Mouse (Mus musculus) erythroblast, embryonic 14.5 days (primary cell): Measurements from ENCODE around the gene C2cd2l. TPM values are rescaled to one million over a fixed set of nuclear protein-coding genes. Genes with fewer than 3 reads are reported as not detected.
"Not testable (repeated sequence)": the region's sequence is repeated elsewhere in the genome, so short reads cannot be mapped to it uniquely, and the experiment has no call there.

Experiments used
- H3K27me3 ChIP-seq: 2 replicates; pipeline ENCODE4 v1.6.1; 2012; ENCODE audit warnings: inconsistent platforms; ENCODE audit not compliant: control insufficient read depth
- H3K36me3 ChIP-seq: 2 replicates; pipeline ENCODE4 v1.6.1; 2012; ENCODE audit warnings: mild to moderate bottlenecking, inconsistent platforms; ENCODE audit not compliant: control insufficient read depth
- H3K4me1 ChIP-seq: 2 replicates; pipeline ENCODE4 v1.6.1; 2012; ENCODE audit warnings: inconsistent platforms; ENCODE audit not compliant: control insufficient read depth
- H3K4me3 ChIP-seq: replicated peaks from 2 replicates; pipeline ENCODE3; 2012; ENCODE audit warnings: moderate library complexity, mild to moderate bottlenecking, inconsistent platforms
- H3K9me3 ChIP-seq: 2 replicates; pipeline ENCODE4 v1.6.1; 2012; ENCODE audit warnings: low read length, inconsistent platforms, mixed read lengths; ENCODE audit not compliant: control insufficient read depth
- GATA1 ChIP-seq: IDR thresholded peaks from 2 replicates; pipeline ENCODE4 v1.6.1; 2012; ENCODE audit warnings: low read length, inconsistent platforms, mixed read lengths
- TAL1 ChIP-seq: IDR thresholded peaks from 3 replicates; pipeline ENCODE4 v1.6.1; 2012; ENCODE audit warnings: low read length, inconsistent platforms, mixed read lengths
- polyA plus RNA-seq: library from polyadenylated mRNA; stranded (reverse); fragments of >175 nt; gene quantifications from 2 replicates; pipeline ENCODE4 v1.2.3, GENCODE M21; 2012

The C2cd2l gene
- polyA plus RNA-seq, 1 experiment: 25.4 TPM

DNA sequence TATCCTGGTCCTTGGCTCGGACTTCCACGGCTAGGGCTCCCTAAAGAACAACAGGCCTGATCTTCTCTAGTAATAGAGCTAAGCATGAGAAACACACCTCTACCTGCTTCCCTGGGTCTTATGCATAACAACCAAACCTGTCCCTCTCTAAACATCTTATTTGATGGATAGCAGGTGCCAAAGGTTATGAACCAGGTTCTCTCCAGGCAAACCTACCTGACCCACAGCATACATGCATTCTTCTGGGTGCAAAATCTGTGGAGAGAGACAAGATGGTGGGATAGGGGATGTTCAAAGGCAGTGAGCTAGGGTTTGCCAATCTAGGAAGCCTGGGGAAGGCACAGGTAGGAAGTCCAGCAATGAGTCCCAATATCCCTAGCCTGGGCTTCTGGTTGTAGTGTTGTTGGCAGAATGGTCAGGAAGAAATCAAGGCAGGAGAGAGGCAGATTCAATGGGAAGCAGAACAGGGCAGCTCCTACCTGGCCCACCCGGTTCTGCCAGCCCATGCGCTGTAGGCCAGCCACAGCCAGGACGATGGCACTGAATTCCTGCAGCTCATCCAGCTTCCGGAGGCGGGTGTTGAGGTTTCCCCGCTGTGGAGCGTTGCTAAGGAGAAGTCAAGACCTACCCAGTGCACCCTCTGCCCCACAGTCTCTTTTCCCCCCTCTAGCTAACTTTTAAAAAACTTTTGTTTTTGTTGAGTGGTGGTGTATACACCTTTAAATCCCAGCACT is 17.5 kb upstream of the C2cd2l start:
- Histone ChIP-seq H3K27me3 (no peaks in the 10 kb centered on the region), H3K36me3 (peaks cover 96% of the 10 kb centered on the region), H3K9me3 (peaks cover 3% of the 10 kb centered on the region), H3K4me1 (peaks cover 51% of the 10 kb centered on the region), H3K4me3 (peak overlapping the region; percentile 70)
- no peak for TF ChIP-seq TAL1
- no peak for TF ChIP-seq GATA1

DNA sequence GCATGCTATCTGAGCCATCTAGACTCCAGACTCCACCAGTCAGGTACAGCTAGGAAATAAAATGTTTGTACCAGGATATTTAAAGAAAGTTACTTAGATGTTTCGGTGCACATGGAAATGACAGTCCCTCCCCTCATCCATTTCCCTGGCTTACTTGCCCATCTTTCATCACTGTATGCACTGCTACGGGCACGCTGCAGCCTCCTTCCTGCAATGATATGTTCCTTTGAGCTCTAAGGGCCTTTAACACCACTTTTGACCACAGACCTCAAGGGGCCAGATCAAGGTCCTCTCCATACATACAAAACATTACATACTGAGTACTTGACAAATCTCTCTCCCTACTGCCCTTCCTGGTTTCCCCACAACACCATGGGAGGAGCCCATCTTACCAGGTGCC is 16.9 kb upstream of the C2cd2l start:
- H3K27me3 ChIP-seq: no peaks in the 10 kb centered on the region
- TF ChIP-seq GATA1 (no peak), TAL1 (no peak)
- peaks cover 3% of the 10 kb centered on the region for H3K9me3 ChIP-seq
- peak overlapping the region; percentile 70 for H3K4me3 ChIP-seq
- H3K4me1 ChIP-seq: peaks cover 51% of the 10 kb centered on the region
- H3K36me3 ChIP-seq: peaks cover 96% of the 10 kb centered on the region

DNA sequence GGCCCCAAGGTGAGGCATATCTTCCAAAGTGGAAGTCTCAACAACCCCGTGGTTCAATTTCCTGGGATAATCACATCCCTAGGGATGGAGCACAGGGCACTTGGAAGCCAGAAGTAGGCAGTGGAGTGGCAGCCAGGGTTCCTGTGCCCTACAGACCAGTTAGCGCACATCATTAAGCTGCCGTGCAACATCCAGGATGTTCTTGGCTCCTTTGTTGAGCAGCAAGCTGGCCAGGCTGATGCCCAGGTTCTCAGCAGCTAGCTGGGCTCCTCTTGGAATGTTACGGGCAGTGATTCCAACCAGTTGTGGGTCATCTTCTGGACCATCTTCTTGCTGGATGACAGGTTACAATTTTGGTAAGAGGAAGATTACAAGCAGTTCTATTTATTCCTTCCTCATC is 16.4 kb upstream of the C2cd2l start:
- not testable (repeated sequence) for H3K9me3 ChIP-seq, H3K27me3 ChIP-seq
- H3K4me3 ChIP-seq: peak overlapping the region; percentile 70
- H3K4me1 ChIP-seq: peaks cover 55% of the 10 kb centered on the region
- H3K36me3 ChIP-seq: peaks cover 96% of the 10 kb centered on the region

DNA sequence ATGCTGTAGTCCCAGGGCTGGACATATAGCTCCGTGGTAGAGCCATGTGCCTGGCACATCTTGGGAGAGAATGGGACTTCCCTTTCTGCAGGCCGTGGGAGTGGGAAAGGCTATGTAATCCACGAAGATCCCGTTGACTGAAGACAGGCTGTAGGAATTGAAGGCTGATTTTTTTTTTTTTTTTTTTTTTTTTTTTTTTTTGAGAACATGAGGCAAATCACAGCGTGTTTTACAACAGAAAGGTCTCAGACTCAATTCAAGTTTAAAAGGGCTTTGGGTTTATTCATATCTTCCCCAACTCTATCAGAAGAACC is 16.0 kb upstream of the C2cd2l start:
- Histone ChIP-seq H3K4me1 (peaks cover 56% of the 10 kb centered on the region), H3K9me3 (peaks cover 3% of the 10 kb centered on the region), H3K27me3 (no peaks in the 10 kb centered on the region), H3K36me3 (peaks cover 96% of the 10 kb centered on the region), H3K4me3 (peak overlapping the region; percentile 70)
- TF ChIP-seq TAL1 (no peak), GATA1 (no peak)

DNA sequence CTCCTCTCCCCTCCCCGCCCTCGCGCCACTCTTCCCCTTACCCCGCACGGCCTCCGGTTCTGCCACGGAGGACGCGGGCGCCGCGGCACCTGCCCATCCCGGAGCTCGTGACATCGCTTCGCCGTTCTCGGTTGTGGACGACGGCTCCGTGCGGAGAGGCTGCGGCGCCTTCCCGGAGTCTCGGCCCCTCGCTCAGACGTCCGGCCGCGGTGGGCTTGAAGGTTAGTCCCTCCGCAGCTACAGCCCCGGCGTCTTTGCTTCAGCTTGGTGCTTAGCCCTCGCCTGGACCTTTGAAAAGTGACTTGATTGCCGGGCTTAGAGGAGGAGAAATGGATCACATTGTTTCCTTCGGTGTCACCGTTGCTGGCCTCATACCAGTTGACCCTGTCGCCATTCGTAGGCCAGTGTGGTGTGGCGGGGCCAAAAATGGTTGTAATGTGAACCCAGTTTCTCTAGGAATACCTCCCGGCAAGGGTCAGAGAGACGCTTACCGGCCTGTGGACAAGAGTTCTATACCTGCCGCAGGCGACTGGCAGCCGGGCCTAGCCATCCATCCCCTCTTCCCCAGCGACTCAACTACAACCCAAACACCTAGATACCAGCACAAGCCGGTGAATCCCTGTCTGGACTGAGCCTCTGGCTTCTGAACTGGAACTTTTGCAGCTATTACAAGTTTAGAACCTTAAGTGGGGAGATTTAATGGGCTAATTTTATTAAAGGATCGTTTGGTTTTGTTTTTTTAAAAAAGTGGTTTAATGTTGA is 15.4 kb upstream of the C2cd2l start:
- Histone ChIP-seq H3K36me3 (peaks cover 96% of the 10 kb centered on the region), H3K4me3 (peak overlapping the region; percentile 70), H3K9me3 (peaks cover 3% of the 10 kb centered on the region; the same call in 1 of the 2 replicates), H3K4me1 (peaks cover 60% of the 10 kb centered on the region), H3K27me3 (no peaks in the 10 kb centered on the region)
- TF ChIP-seq TAL1 (no peak), GATA1 (no peak)

DNA sequence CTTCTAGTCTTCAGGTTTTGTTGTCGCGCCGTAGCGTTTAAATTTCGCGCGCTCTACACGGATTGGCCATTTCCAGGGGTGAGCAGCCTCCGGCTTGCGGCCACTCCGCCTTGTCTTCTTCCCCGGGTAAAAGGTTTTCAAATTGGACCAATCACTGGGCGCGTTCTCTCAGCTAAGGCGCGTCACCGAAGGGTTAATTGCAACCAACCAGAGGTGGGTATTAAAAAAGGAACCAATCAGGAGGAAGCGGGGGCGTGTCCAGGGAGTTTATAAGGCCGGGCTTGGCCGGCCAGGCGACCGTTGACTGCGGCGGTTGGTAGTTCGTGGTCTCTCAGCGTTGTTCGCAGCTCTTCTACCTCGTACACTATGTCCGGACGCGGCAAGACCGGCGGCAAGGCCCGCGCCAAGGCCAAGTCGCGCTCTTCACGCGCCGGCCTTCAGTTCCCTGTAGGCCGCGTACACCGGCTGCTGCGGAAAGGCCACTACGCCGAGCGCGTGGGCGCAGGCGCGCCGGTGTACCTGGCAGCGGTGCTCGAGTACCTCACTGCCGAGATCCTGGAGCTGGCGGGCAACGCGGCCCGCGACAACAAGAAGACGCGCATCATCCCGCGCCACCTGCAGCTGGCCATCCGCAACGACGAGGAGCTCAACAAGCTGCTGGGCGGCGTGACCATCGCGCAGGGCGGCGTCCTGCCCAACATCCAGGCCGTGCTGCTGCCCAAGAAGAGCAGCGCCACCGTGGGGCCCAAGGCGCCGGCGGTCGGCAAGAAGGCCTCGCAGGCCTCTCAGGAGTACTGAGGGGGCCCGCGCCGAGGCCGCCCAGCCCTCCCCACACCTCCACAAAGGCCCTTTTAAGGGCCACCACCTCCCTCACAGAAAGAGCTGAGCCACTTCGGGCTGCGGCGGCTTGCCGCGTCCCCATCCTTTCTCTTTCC is 14.6 kb upstream of the C2cd2l start, which contains the start of gene H2afx:
Gene H2afx (plus strand): TSS at position 299 of the 935 bp plus-strand sequence.
- peaks cover 55% of the 10 kb centered on the region for H3K4me1 ChIP-seq
- TF ChIP-seq GATA1 (no peak), TAL1 (no peak)
- no peaks in the 10 kb centered on the region for H3K27me3 ChIP-seq
- peaks cover 3% of the 10 kb centered on the region; the same call in 1 of the 2 replicates for H3K9me3 ChIP-seq
- H3K36me3 ChIP-seq: peaks cover 96% of the 10 kb centered on the region
- H3K4me3 ChIP-seq: peak within 1 kb of the TSS; percentile 70

DNA sequence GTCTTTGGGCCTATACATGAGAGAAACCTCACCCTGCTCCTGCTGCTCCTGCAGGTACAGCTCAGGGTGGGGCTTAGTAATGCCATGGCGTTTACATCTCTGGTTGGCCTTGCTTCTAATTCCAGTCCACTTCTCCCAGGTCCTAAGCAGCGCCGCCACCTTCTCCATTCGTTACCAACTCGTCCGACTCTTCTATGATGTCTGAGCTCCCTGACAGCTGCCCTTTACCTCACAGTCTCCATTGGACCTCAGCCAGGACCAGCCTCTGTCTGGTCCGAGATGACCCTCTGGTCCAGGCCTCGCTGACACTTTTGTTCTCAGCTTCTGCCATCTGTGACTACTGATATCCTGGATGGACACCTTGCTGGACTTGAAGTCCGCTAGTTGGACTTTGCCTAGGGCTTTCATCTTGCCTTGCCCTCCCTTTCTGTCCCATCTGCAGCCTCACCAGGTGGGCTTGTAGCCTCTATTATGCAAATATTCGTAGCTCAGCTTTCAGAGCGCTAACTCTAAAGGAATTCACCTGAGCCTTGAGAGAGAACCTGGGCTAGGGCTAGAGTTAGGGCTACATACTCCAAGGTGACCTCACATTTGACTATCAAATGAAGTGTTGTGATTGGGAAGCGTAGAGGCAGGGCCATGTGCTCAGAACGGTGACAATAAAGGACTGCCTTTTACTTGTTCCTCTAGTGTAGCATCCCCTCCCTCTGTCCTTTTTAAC is 13.0 kb upstream of the C2cd2l start:
- peak overlapping the region; percentile 70 for H3K4me3 ChIP-seq
- no peaks in the 10 kb centered on the region for H3K27me3 ChIP-seq
- TF ChIP-seq TAL1 (no peak), GATA1 (no peak)
- peaks cover 95% of the 10 kb centered on the region for H3K36me3 ChIP-seq
- peaks cover 3% of the 10 kb centered on the region; the same call in 1 of the 2 replicates for H3K9me3 ChIP-seq
- H3K4me1 ChIP-seq: peaks cover 48% of the 10 kb centered on the region

DNA sequence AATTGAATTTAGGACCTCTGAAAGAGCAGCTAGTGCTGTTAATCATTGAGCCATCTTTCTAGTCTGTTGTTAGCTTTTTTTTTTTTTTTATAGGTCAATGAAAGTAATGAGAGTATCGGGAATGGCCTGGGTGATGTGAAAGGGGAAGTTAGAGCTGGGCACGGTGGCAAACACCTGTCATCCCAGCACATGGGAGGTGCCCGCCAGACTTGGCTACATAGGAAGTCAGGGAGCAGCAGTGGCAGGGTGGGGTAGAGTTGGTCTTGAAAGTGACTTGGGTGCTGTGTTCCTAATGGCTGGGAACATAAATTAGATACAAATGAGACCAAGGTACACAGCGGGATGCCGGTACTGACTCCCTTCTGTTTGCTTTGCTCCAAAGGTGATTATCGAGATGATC is 10.7 kb upstream of the C2cd2l start:
- Histone ChIP-seq H3K36me3 (peaks cover 75% of the 10 kb centered on the region), H3K9me3 (peaks cover 3% of the 10 kb centered on the region; the same call in 1 of the 2 replicates), H3K27me3 (no peaks in the 10 kb centered on the region), H3K4me3 (no peak overlapping the region), H3K4me1 (peaks cover 53% of the 10 kb centered on the region)
- TF ChIP-seq GATA1 (no peak), TAL1 (no peak)

DNA sequence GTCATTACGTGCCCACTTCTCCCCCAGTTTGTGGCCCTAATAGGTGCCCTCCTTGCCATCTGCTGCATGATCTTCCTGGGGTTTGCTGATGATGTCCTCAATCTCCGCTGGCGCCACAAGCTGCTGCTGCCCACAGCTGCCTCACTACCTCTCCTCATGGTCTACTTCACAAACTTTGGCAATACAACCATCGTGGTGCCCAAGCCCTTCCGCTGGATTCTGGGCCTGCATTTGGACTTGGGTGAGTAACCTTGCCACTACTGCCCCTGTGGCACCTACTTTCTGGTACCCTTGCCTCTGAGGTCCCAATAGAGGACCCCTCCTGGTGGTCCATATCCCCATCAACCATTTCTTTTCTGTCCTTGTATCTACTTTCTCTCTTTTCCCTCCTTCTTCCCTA is 7.8 kb upstream of the C2cd2l start:
- no peaks in the 10 kb centered on the region for H3K27me3 ChIP-seq
- H3K4me1 ChIP-seq: peaks cover 51% of the 10 kb centered on the region
- no peaks in the 10 kb centered on the region for H3K9me3 ChIP-seq
- TF ChIP-seq TAL1: no peak
- H3K36me3 ChIP-seq: peaks cover 51% of the 10 kb centered on the region
- peak overlapping the region; percentile 84 for H3K4me3 ChIP-seq
